Mouse (Mus musculus): ENCODE results near the gene Tdp2.

GRCm38 (mm10) chr13:24868233-24868632, 36.8 kb downstream of the Tdp2 start:
- TF ChIP-seq POLR2A (IDR thresholded peaks at IDR 0.05; ENCODE audit: borderline replicate concordance, extremely low read depth, low read depth, low read length): no peak
- no peak for TF ChIP-seq CTCF (IDR thresholded peaks at IDR 0.05; ENCODE audit: insufficient read depth, low read length)
